Mouse (Mus musculus) hindbrain, embryonic 13.5 days (tissue): Measurements from ENCODE around the gene Traf3. TPM values are rescaled to one million over a fixed set of nuclear protein-coding genes. Genes with fewer than 3 reads are reported as not detected.

ENCODE experiments used
- ATAC-seq: fragments of 200-750 bp; cut with Nextera tagmentation; 2 replicates; pipeline ENCODE4 v1.8.0; 2017; ENCODE audit warnings: moderate TSS enrichment; ENCODE audit not compliant: low FRiP score
- H3K27ac ChIP-seq: fragments of 300-500 bp; sonication (generic); 2 replicates; pipeline ENCODE4 v1.5.1; 2015; ENCODE audit warnings: inconsistent platforms, mild to moderate bottlenecking, moderate library complexity
- H3K27me3 ChIP-seq: fragments of 300-500 bp; sonication (generic); 2 replicates; pipeline ENCODE4 v1.6.1; 2015; ENCODE audit warnings: mild to moderate bottlenecking, inconsistent platforms
- H3K36me3 ChIP-seq: fragments of 300-500 bp; sonication (generic); 2 replicates; pipeline ENCODE4 v1.6.1; 2015; ENCODE audit warnings: mild to moderate bottlenecking, inconsistent platforms
- H3K4me1 ChIP-seq: fragments of 300-500 bp; sonication (generic); replicated peaks from 2 replicates; pipeline ENCODE4 v1.6.1; 2015; ENCODE audit warnings: inconsistent platforms
- H3K4me2 ChIP-seq: fragments of 300-500 bp; sonication (generic); 2 replicates; pipeline ENCODE4 v1.6.1; 2015; ENCODE audit warnings: inconsistent platforms, mild to moderate bottlenecking, moderate library complexity
- H3K4me3 ChIP-seq: fragments of 300-500 bp; sonication (generic); 2 replicates; pipeline ENCODE4 v1.5.1; 2015; ENCODE audit warnings: mild to moderate bottlenecking, inconsistent platforms
- H3K9ac ChIP-seq: fragments of 300-500 bp; sonication (generic); 2 replicates; pipeline ENCODE4 v1.6.1; 2015; ENCODE audit warnings: mild to moderate bottlenecking, inconsistent platforms
- H3K9me3 ChIP-seq: fragments of 300-500 bp; sonication (generic); 2 replicates; pipeline ENCODE4 v1.6.1; 2016; ENCODE audit warnings: inconsistent platforms
- WGBS: fragments of 180-500 bp; shearing (Covaris S2); methylation state at CpG from one replicate; pipeline ENCODE4 v1.1.7; 2015; 5-methylcytosine and 5-hydroxymethylcytosine counted together
- polyA plus RNA-seq: library from polyadenylated mRNA; unstranded; fragments of >200 nt; fragmentation: Nextera tagmentation; extraction: Ambion mirVana; gene quantifications from 2 replicates; pipeline ENCODE4 v1.2.1, GENCODE M21; 2015

Traf3 gene
- 15.6 and 17.0 TPM in 2 replicates for polyA plus RNA-seq

- H3K27ac ChIP-seq = peak within 1 kb of the TSS; percentile 92
- H3K9me3 ChIP-seq = no peaks in the 10 kb centered on the region
- H3K9ac ChIP-seq = peak within 1 kb of the TSS; percentile 89
- H3K4me3 ChIP-seq = peak within 1 kb of the TSS; percentile 83
- ATAC-seq = no peak
- peak within 1 kb of the TSS; percentile 85 for H3K4me2 ChIP-seq
- no peaks in the 10 kb centered on the region for H3K27me3 ChIP-seq
- H3K36me3 ChIP-seq = no peaks in the 10 kb centered on the region
- H3K4me1 ChIP-seq = peaks cover 74% of the 10 kb centered on the region
- 5% methylated on average over 58 of the region's 105 CpGs for WGBS
These were observed at the start of gene Traf3 for GRCm38 (mm10) chr12:111165831-111166591. Gene Traf3, plus strand, starts transcription at chr12:111166370.

GRCm38 (mm10) chr12:111119506-111120085, 46.6 kb upstream of the Traf3 start:
- peaks cover 4% of the 10 kb centered on the region; the same call in 1 of the 2 replicates for H3K9me3 ChIP-seq
- no peaks in the 10 kb centered on the region for H3K27me3 ChIP-seq
- 95% methylated on average over 5 of the region's 5 CpGs for WGBS
- no peak overlapping the region for H3K4me2 ChIP-seq
- H3K27ac ChIP-seq = no peak overlapping the region
- ATAC-seq = no peak
- H3K9ac ChIP-seq = no peak overlapping the region
- no peak overlapping the region for H3K4me3 ChIP-seq
- H3K36me3 ChIP-seq = peaks cover 32% of the 10 kb centered on the region
- peaks cover 5% of the 10 kb centered on the region for H3K4me1 ChIP-seq

- peaks cover 12% of the 10 kb centered on the region for H3K4me1 ChIP-seq
- no peak overlapping the region for H3K4me2 ChIP-seq
- no peak overlapping the region for H3K9ac ChIP-seq
- 95% methylated on average over 9 of the region's 9 CpGs for WGBS
- ATAC-seq = no peak
- peaks cover 28% of the 10 kb centered on the region for H3K36me3 ChIP-seq
- H3K27me3 ChIP-seq = no peaks in the 10 kb centered on the region
- H3K27ac ChIP-seq = no peak overlapping the region
- peaks cover 4% of the 10 kb centered on the region; the same call in 1 of the 2 replicates for H3K9me3 ChIP-seq
- H3K4me3 ChIP-seq = no peak overlapping the region
These were observed 45.1 kb upstream of the Traf3 start for GRCm38 (mm10) chr12:111120976-111121645.

- Histone ChIP-seq H3K4me1 (peaks cover 12% of the 10 kb centered on the region), H3K9ac (no peak overlapping the region), H3K4me2 (no peak overlapping the region), H3K4me3 (no peak overlapping the region), H3K9me3 (peaks cover 4% of the 10 kb centered on the region; the same call in 1 of the 2 replicates), H3K36me3 (peaks cover 15% of the 10 kb centered on the region), H3K27ac (no peak overlapping the region), H3K27me3 (no peaks in the 10 kb centered on the region)
- no peak for ATAC-seq
These were observed 43.8 kb upstream of the Traf3 start for GRCm38 (mm10) chr12:111122332-111122852.

GRCm38 (mm10) chr12:111124601-111125260, 41.4 kb upstream of the Traf3 start:
- Histone ChIP-seq H3K4me2 (no peak overlapping the region), H3K4me3 (no peak overlapping the region), H3K27ac (peak overlapping the region; percentile 41; the same call in 1 of the 2 replicates), H3K27me3 (no peaks in the 10 kb centered on the region), H3K36me3 (no peaks in the 10 kb centered on the region), H3K9ac (no peak overlapping the region), H3K4me1 (peaks cover 12% of the 10 kb centered on the region), H3K9me3 (peaks cover 4% of the 10 kb centered on the region; the same call in 1 of the 2 replicates)
- WGBS = 58% methylated on average over 14 of the region's 14 CpGs
- ATAC-seq = no peak

- no peak for ATAC-seq
- 80% methylated on average over 6 of the region's 6 CpGs for WGBS
These were observed 40.5 kb upstream of the Traf3 start for GRCm38 (mm10) chr12:111125666-111126065.

GRCm38 (mm10) chr12:111134169-111134568, 32.0 kb upstream of the Traf3 start:
- H3K27ac ChIP-seq = no peak overlapping the region

More at GRCm38 (mm10) chr12:111125666-111126065, 40.5 kb upstream of the Traf3 start:
- H3K9ac ChIP-seq = no peak overlapping the region
- no peaks in the 10 kb centered on the region for H3K27me3 ChIP-seq
- no peak overlapping the region for H3K27ac ChIP-seq
- H3K4me3 ChIP-seq = no peak overlapping the region
- H3K4me2 ChIP-seq = no peak overlapping the region
- H3K9me3 ChIP-seq = peaks cover 4% of the 10 kb centered on the region; the same call in 1 of the 2 replicates
- peaks cover 12% of the 10 kb centered on the region for H3K4me1 ChIP-seq
- no peaks in the 10 kb centered on the region for H3K36me3 ChIP-seq

GRCm38 (mm10) chr12:111134791-111135733, 31.1 kb upstream of the Traf3 start:
- no peak overlapping the region for H3K9ac ChIP-seq
- peaks cover 9% of the 10 kb centered on the region; the same call in 1 of the 2 replicates for H3K4me1 ChIP-seq
- no peak for ATAC-seq
- no peaks in the 10 kb centered on the region for H3K36me3 ChIP-seq
- no peak overlapping the region for H3K4me3 ChIP-seq
- H3K4me2 ChIP-seq = no peak overlapping the region
- H3K9me3 ChIP-seq = no peaks in the 10 kb centered on the region; the same call in 1 of the 2 replicates
- 73% methylated on average over 19 of the region's 19 CpGs for WGBS
- no peaks in the 10 kb centered on the region for H3K27me3 ChIP-seq
- peak overlapping the region; percentile 56 for H3K27ac ChIP-seq

More at GRCm38 (mm10) chr12:111134169-111134568, 32.0 kb upstream of the Traf3 start:
- H3K4me3 ChIP-seq = no peak overlapping the region
- H3K4me1 ChIP-seq = peaks cover 9% of the 10 kb centered on the region; the same call in 1 of the 2 replicates
- no peaks in the 10 kb centered on the region for H3K27me3 ChIP-seq
- H3K36me3 ChIP-seq = no peaks in the 10 kb centered on the region
- H3K9ac ChIP-seq = no peak overlapping the region
- WGBS = 76% methylated on average over 7 of the region's 7 CpGs
- no peak for ATAC-seq
- no peaks in the 10 kb centered on the region; the same call in 1 of the 2 replicates for H3K9me3 ChIP-seq
- no peak overlapping the region for H3K4me2 ChIP-seq

GRCm38 (mm10) chr12:111135953-111136352, 30.2 kb upstream of the Traf3 start:
- Histone ChIP-seq H3K27ac (no peak overlapping the region), H3K9ac (no peak overlapping the region), H3K4me1 (peaks cover 9% of the 10 kb centered on the region; the same call in 1 of the 2 replicates), H3K27me3 (no peaks in the 10 kb centered on the region), H3K4me3 (no peak overlapping the region), H3K36me3 (no peaks in the 10 kb centered on the region), H3K9me3 (no peaks in the 10 kb centered on the region), H3K4me2 (no peak overlapping the region)
- ATAC-seq = no peak
- 72% methylated on average over 3 of the region's 3 CpGs for WGBS

GRCm38 (mm10) chr12:111137079-111137478, 29.1 kb upstream of the Traf3 start:
- Histone ChIP-seq H3K4me1 (peaks cover 9% of the 10 kb centered on the region; the same call in 1 of the 2 replicates), H3K4me2 (no peak overlapping the region), H3K27me3 (no peaks in the 10 kb centered on the region), H3K4me3 (no peak overlapping the region), H3K36me3 (no peaks in the 10 kb centered on the region), H3K9ac (no peak overlapping the region), H3K27ac (no peak overlapping the region), H3K9me3 (no peaks in the 10 kb centered on the region)
- WGBS = 50% methylated on average over 2 of the region's 2 CpGs
- ATAC-seq = no peak
